Mouse (Mus musculus) small intestine, adult 2 months (tissue): Measurements from ENCODE around the gene Xxylt1.

Experiments used
- CTCF ChIP-seq: fragments of 200-500 bp; IDR thresholded peaks from 2 replicates; pipeline ENCODE4 v1.5.1; 2012; ENCODE audit warnings: low read depth, mild to moderate bottlenecking, control low read depth, inconsistent platforms, low read length, moderate library complexity, mixed read lengths; ENCODE audit not compliant: insufficient replicate concordance, insufficient read length; ENCODE audit errors: extremely low read depth
- POLR2A ChIP-seq: fragments of 200-500 bp; IDR thresholded peaks from 2 replicates; pipeline ENCODE4 v1.6.1; 2012; ENCODE audit warnings: low read depth, mild to moderate bottlenecking, control low read depth, inconsistent platforms, low read length, moderate library complexity

GRCm38 (mm10) chr16:30983699-30984098 lies 97.5 kb downstream of the Xxylt1 start:
- TF ChIP-seq CTCF (no peak), POLR2A (no peak)
